Mouse (Mus musculus): ENCODE data around the gene Smdt1.

GRCm38 (mm10) chr15:82354126-82354945, 15.6 kb downstream of the Smdt1 start, which contains the start of gene Ndufa6:
- TF ChIP-seq POLR2A (IDR thresholded peaks at IDR 0.05; ENCODE audit: extremely low read depth, insufficient read depth, low read length) (peak; percentile 89), CTCF (IDR thresholded peaks at IDR 0.05; ENCODE audit: extremely low read depth, insufficient read depth, low read length) (peak; percentile 83)

Data from cortical plate, adult 2 months (tissue).